Mouse (Mus musculus) G1E (cell line): ENCODE measurements around the gene Gab1.

Experiments used
- CTCF ChIP-seq: IDR thresholded peaks from 2 replicates; pipeline ENCODE4 v1.5.1; 2012; ENCODE audit warnings: low read depth, low read length, inconsistent platforms, mixed read lengths
- GATA2 ChIP-seq: IDR thresholded peaks from 2 replicates; pipeline ENCODE4 v1.6.1; 2012; ENCODE audit warnings: low read depth, low read length, inconsistent platforms, borderline replicate concordance
- POLR2AphosphoS5 ChIP-seq: IDR thresholded peaks from 2 replicates; pipeline ENCODE4 v1.6.1; 2012; ENCODE audit warnings: low read depth, low read length, inconsistent platforms; ENCODE audit not compliant: insufficient replicate concordance
- TAL1 ChIP-seq: conservative IDR thresholded peaks from 2 replicates; pipeline ENCODE4 v1.6.1; 2012; ENCODE audit warnings: low read depth, low read length, inconsistent platforms, mixed read lengths

- TF ChIP-seq CTCF (no peak), GATA2 (no peak), TAL1 (no peak), POLR2AphosphoS5 (no peak)
Observed at GRCm38 (mm10) chr8:80749091-80749490, 131.2 kb downstream of the Gab1 start.
